In the genomic region with DNA sequence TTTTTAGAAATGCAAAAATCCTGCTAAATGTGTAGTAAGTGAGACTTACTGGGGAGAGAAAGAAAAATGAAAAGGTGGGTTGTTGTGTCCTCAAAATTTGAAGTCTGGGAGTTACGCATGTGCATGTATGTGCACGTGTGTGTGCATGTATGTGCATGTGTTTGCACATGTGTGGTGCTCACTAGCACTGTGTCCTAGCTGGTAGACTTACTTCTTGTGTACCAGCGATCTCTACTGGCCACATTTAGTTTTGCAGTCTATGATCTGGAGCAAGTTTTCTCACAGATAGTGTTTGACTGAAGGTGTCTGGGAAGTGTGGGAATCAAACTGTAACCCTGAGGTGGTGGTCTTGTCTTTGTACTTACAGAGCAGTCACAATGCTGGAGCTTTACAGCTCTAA, we compare ENCODE assay signal across 10 mouse cellular contexts. TPM values are rescaled to one million over a fixed set of nuclear protein-coding genes. Genes with fewer than 3 reads are reported as not detected.
A peak's percentile ranks its signal among the peaks of the same experiment; 100 is the strongest.
DNase-seq lines count a peak whose midpoint lies in the region; ATAC-seq lines count a peak whose summit lies in the region.
"Had no signal": no experiment of that assay in that cellular context is flagged by ENCODE, and none has a peak within 500 bp of the region (broad histone marks: within the 10 kb centered on the region; RNA-seq: fewer than 3 reads in every experiment).

No protein-coding gene starts in this region.

- H3K36me3 ChIP-seq in heart, embryonic 11.5 days (ENCODE audit: control insufficient read depth, insufficient read depth, low read length) = no peaks in the 10 kb centered on the region
- H3K36me3 ChIP-seq: limb, embryonic 15.5 days; stomach, embryonic 15.5 days had no signal

- no peak overlapping the region for H3K4me3 ChIP-seq in heart, embryonic 11.5 days (ENCODE audit: low read depth, low read length)
- H3K4me3 ChIP-seq: limb, embryonic 15.5 days; stomach, embryonic 15.5 days had no signal

- no peak overlapping the region for H3K4me2 ChIP-seq in heart, embryonic 11.5 days
- H3K4me2 ChIP-seq: limb, embryonic 15.5 days; stomach, embryonic 15.5 days had no signal

- 22% methylated on average over 3 of the region's 3 CpGs for WGBS in heart, embryonic 11.5 days (ENCODE audit: insufficient replicate concordance)

- no peak overlapping the region for H3K9ac ChIP-seq in heart, embryonic 11.5 days (ENCODE audit: low read depth, low read length)
- H3K9ac ChIP-seq: limb, embryonic 15.5 days; stomach, embryonic 15.5 days had no signal

- no peaks in the 10 kb centered on the region for H3K9me3 ChIP-seq in heart, embryonic 11.5 days (replicated peaks; ENCODE audit: control insufficient read depth, low read length)
- H3K9me3 ChIP-seq: limb, embryonic 15.5 days; stomach, embryonic 15.5 days had no signal

- H3K4me1 ChIP-seq in heart, embryonic 11.5 days (ENCODE audit: control insufficient read depth, insufficient read depth, low read length) = no peaks in the 10 kb centered on the region
- H3K4me1 ChIP-seq: limb, embryonic 15.5 days; stomach, embryonic 15.5 days had no signal

- DNase-seq in heart, adult 11 months = peak; percentile 80
- DNase-seq in 3T3-L1 (ENCODE audit: low read depth, low spot score) = peak; percentile 71
- DNase-seq in WW6 (ENCODE audit: low read depth, low spot score) = peak; percentile 47
- DNase-seq in embryo, embryonic 11 days = peak; percentile 55
- peak; percentile 41 for DNase-seq in kidney, postnatal 14 days
- no peak for DNase-seq in ovary, adult 18-20 months (ENCODE audit: low spot score)

- H3K27me3 ChIP-seq in heart, embryonic 11.5 days (ENCODE audit: control insufficient read depth, insufficient read depth, low read length) = no peaks in the 10 kb centered on the region
- H3K27me3 ChIP-seq: limb, embryonic 15.5 days; stomach, embryonic 15.5 days had no signal

- H3K27ac ChIP-seq in heart, embryonic 11.5 days (ENCODE audit: low read depth, low read length) = no peak overlapping the region
- H3K27ac ChIP-seq: limb, embryonic 15.5 days; stomach, embryonic 15.5 days had no signal

- no peak for ATAC-seq in heart, embryonic 11.5 days (replicated peaks; ENCODE audit: insufficient number of reproducible peaks, low FRiP score, low TSS enrichment)
- ATAC-seq in monocyte, adult 5-6 weeks (replicated peaks; ENCODE audit: insufficient number of reproducible peaks, low FRiP score, low TSS enrichment, poor library complexity, severe bottlenecking) = peak; percentile 80

RNA-seq across cellular contexts. Expression of a gene that starts 14.2 kb away (rescaled TPM):
- not detected in 2 replicates for polyA plus RNA-seq in heart, embryonic 11.5 days (2014; fragmentation: Nextera tagmentation; extraction: Ambion mirVana)
- not detected in 3 replicates for total RNA-seq in monocyte, adult 5-6 weeks (2017)
- polyA plus RNA-seq: limb, embryonic 15.5 days; stomach, embryonic 15.5 days had no signal

RNA-seq across cellular contexts. Expression of a gene that starts 15.8 kb away (rescaled TPM):
- polyA plus RNA-seq in heart, embryonic 11.5 days (2014; fragmentation: Nextera tagmentation; extraction: Ambion mirVana) = not detected in 2 replicates
- not detected in 3 replicates for total RNA-seq in monocyte, adult 5-6 weeks (2017)
- polyA plus RNA-seq: limb, embryonic 15.5 days; stomach, embryonic 15.5 days had no signal

RNA-seq across cellular contexts. Expression of a gene that starts 18.9 kb away (rescaled TPM):
- 0.39 TPM in 2 replicates for polyA plus RNA-seq in heart, embryonic 11.5 days (2014; fragmentation: Nextera tagmentation; extraction: Ambion mirVana)
- total RNA-seq in monocyte, adult 5-6 weeks (2017) = not detected in 3 replicates

RNA-seq across cellular contexts. Expression of a gene that starts 31.6 kb away (rescaled TPM):
- not detected in 2 replicates for polyA plus RNA-seq in heart, embryonic 11.5 days (2014; fragmentation: Nextera tagmentation; extraction: Ambion mirVana)
- not detected in 3 replicates for total RNA-seq in monocyte, adult 5-6 weeks (2017)
- polyA plus RNA-seq: limb, embryonic 15.5 days; stomach, embryonic 15.5 days had no signal

RNA-seq across cellular contexts. Expression of a gene that starts 59.0 kb away (rescaled TPM):
- 104 and 106 TPM in 2 replicates for polyA plus RNA-seq in heart, embryonic 11.5 days (2014; fragmentation: Nextera tagmentation; extraction: Ambion mirVana)
- 10.3 to 14.1 TPM (median 11.5 TPM) in 3 replicates for total RNA-seq in monocyte, adult 5-6 weeks (2017)
